Mouse (Mus musculus) small intestine, adult 2 months (tissue): ENCODE measurements around the gene Cry2.

ENCODE experiments used
- CTCF ChIP-seq: fragments of 200-500 bp; IDR thresholded peaks from 2 replicates; pipeline ENCODE4 v1.5.1; 2012; ENCODE audit warnings: low read depth, mild to moderate bottlenecking, control low read depth, inconsistent platforms, low read length, moderate library complexity, mixed read lengths; ENCODE audit not compliant: insufficient replicate concordance, insufficient read length; ENCODE audit errors: extremely low read depth
- POLR2A ChIP-seq: fragments of 200-500 bp; IDR thresholded peaks from 2 replicates; pipeline ENCODE4 v1.6.1; 2012; ENCODE audit warnings: low read depth, mild to moderate bottlenecking, control low read depth, inconsistent platforms, low read length, moderate library complexity

DNA sequence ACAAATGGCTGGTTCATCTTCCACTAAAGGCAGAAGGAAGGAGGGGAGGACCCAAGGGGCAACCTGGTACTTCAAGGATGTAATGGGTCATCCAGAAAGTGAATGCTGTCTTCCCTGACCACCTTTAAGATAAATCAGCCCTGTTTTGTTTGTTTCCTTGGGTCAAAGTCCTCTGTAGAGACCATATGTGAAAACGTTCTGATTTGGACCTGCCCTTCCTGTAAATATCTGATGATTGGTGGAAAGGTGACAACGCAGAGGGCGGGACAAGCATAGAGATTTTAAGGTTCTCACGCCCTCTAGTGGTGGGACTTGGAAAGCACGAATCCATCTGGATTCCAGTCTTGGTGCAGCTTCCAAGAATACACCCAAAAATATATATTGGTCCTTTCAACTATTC is 4.0 kb upstream of the Cry2 start:
- TF ChIP-seq CTCF (peak; percentile 48; the same call in 1 of the 2 replicates), POLR2A (no peak)
